Mouse (Mus musculus) lung, embryonic 14.5 days (tissue): Measurements from ENCODE around the gene Hist3h2a. TPM values are rescaled to one million over a fixed set of nuclear protein-coding genes. Genes with fewer than 3 reads are reported as not detected.

Experiments used
- ATAC-seq: fragments of 200-750 bp; cut with Nextera tagmentation; 2 replicates; pipeline ENCODE4 v1.8.0; 2017; ENCODE audit warnings: mild to moderate bottlenecking, moderate TSS enrichment, moderate library complexity; ENCODE audit not compliant: insufficient read depth
- DNase-seq: peaks from one replicate; pipeline ENCODE4 v3.0.0-alpha.2; 2015
- H3K27ac ChIP-seq: fragments of 300-500 bp; sonication (generic); 2 replicates; pipeline ENCODE4 v1.5.1; 2014; ENCODE audit warnings: low read depth, mild to moderate bottlenecking, moderate library complexity
- H3K27me3 ChIP-seq: fragments of 300-500 bp; sonication (generic); 2 replicates; pipeline ENCODE4 v1.6.1; 2014; ENCODE audit warnings: low read length, control low read depth; ENCODE audit not compliant: insufficient read depth
- H3K36me3 ChIP-seq: fragments of 300-500 bp; sonication (generic); 2 replicates; pipeline ENCODE4 v1.6.1; 2014; ENCODE audit warnings: control low read depth; ENCODE audit not compliant: insufficient read depth
- H3K4me1 ChIP-seq: fragments of 300-500 bp; sonication (generic); 2 replicates; pipeline ENCODE4 v1.6.1; 2014; ENCODE audit warnings: antibody characterized with exemption, control low read depth; ENCODE audit not compliant: insufficient read depth
- H3K4me2 ChIP-seq: fragments of 300-500 bp; sonication (generic); 2 replicates; pipeline ENCODE4 v1.6.1; 2014; ENCODE audit warnings: mild to moderate bottlenecking
- H3K4me3 ChIP-seq: fragments of 300-500 bp; sonication (generic); 2 replicates; pipeline ENCODE4 v1.5.1; 2014; ENCODE audit warnings: low read depth, low read length
- H3K9ac ChIP-seq: fragments of 300-500 bp; sonication (generic); 2 replicates; pipeline ENCODE4 v1.6.1; 2014
- H3K9me3 ChIP-seq: fragments of 300-500 bp; sonication (generic); 2 replicates; pipeline ENCODE4 v1.6.1; 2016; ENCODE audit warnings: low read depth, low read length, control low read depth
- CTCF ChIP-seq: IDR thresholded peaks from 2 replicates; pipeline ENCODE4 v1.5.1; 2016; ENCODE audit warnings: antibody characterized with exemption, low read depth
- WGBS: fragments of 180-500 bp; shearing (Covaris S2); extraction: QIAGEN DNeasy Blood & Tissue Kit; methylation state at CpG from one replicate; pipeline ENCODE4 v1.1.7; 2014; 5-methylcytosine and 5-hydroxymethylcytosine counted together
- polyA plus RNA-seq: library from polyadenylated mRNA; unstranded; fragments of >200 nt; fragmentation: Nextera tagmentation; extraction: Ambion mirVana; gene quantifications from 2 replicates; pipeline ENCODE4 v1.2.1, GENCODE M21; 2014

The Hist3h2a gene
- polyA plus RNA-seq, 1 experiment from 2014 or later: 18.1 TPM

DNA sequence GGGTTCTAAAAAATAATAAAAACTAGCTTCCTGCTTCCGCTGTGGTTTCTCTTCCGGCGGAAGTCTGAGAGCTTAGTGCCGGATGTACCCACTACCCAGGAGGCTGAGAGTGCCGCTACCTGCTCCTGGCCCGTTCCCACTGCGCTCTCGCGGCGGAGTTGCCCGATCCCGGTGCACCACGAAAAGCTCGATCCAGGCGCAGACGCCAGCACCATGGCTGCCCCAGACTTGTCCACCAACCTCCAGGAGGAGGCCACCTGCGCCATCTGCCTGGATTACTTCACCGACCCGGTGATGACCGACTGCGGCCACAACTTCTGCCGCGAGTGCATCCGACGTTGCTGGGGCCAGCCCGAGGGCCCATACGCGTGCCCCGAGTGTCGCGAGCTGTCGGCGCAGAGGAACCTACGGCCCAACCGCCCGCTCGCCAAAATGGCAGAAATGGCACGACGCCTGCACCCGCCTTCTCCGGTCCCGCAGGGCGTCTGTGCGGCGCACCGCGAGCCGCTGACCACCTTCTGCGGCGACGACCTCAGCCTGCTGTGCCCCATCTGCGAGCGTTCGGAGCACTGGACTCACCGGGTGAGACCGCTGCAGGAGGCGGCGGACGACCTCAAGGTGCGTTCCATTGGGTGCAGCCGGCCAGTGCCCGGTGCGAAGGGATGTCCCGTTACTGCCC lies 23.7 kb downstream of the Hist3h2a start, which contains the start of gene Trim11:
TSS of gene Trim11 (plus strand) at position 67 of the 679 bp plus-strand sequence.
- H3K4me1 ChIP-seq: 0 out of 2 replicates have a peak, but pooled peaks cover 5% of the 10 kb centered on the region
- peak within 1 kb of the TSS; percentile 98 for H3K4me2 ChIP-seq
- H3K9ac ChIP-seq: peak within 1 kb of the TSS; percentile 87
- H3K27ac ChIP-seq: peak within 1 kb of the TSS; percentile 72
- DNase-seq (peak; percentile 86), ATAC-seq (peak; percentile 65)
- H3K27me3 ChIP-seq: no peaks in the 10 kb centered on the region
- peak within 1 kb of the TSS; percentile 94 for H3K4me3 ChIP-seq
- WGBS: under 1% methylated on average over 64 of the region's 64 CpGs
- no peak for TF ChIP-seq CTCF
- peaks cover 21% of the 10 kb centered on the region for H3K36me3 ChIP-seq
- no peaks in the 10 kb centered on the region for H3K9me3 ChIP-seq

DNA sequence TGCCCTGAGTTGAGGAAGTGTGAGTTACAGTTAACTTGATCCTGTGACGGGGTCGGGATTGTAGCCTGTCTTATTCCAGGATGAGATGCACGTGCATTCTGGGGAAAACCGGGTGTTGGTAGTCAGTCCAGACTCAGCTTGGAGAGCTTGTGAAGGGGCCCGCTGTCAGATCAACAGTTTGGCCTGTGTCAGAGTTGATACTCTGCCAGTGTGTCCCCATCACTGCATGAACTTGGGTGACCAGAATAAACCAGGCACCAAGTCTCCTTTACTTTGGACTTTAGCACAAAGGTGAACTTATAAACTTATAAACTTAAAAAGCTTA lies 24.2 kb downstream of the Hist3h2a start:
- DNase-seq: no peak
- H3K9ac ChIP-seq: peak overlapping the region; percentile 87
- no peak overlapping the region for H3K27ac ChIP-seq
- WGBS: 3% methylated on average over 5 of the region's 5 CpGs
- peak overlapping the region; percentile 94 for H3K4me3 ChIP-seq
- ATAC-seq: peak; percentile 14; the same call in 1 of the 2 replicates
- H3K36me3 ChIP-seq: peaks cover 22% of the 10 kb centered on the region
- no peak for TF ChIP-seq CTCF
- H3K27me3 ChIP-seq: no peaks in the 10 kb centered on the region
- H3K9me3 ChIP-seq: no peaks in the 10 kb centered on the region
- H3K4me1 ChIP-seq: 0 out of 2 replicates have a peak, but pooled peaks cover 5% of the 10 kb centered on the region
- H3K4me2 ChIP-seq: peak overlapping the region; percentile 98

DNA sequence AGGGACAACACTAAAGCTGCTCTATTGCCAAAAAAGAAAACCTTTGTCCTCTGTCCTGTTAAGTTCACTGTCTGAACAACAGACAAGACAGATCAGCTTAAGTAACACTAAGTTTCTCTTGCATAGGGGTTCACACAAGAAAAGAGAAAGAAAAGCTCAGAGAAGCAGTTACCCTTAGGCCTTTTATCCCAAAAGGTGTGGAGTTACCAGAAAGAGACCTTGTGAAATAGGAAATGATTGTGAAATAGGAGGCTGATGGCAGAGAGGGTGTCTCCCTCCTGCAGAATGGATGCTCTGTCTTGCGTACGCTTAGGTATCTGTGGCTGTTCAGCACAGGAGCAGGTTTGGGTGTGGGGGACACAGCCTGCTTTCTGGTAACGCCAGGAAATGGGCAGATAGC lies 24.7 kb downstream of the Hist3h2a start:
- no peak overlapping the region for H3K27ac ChIP-seq
- no peak for DNase-seq

DNA sequence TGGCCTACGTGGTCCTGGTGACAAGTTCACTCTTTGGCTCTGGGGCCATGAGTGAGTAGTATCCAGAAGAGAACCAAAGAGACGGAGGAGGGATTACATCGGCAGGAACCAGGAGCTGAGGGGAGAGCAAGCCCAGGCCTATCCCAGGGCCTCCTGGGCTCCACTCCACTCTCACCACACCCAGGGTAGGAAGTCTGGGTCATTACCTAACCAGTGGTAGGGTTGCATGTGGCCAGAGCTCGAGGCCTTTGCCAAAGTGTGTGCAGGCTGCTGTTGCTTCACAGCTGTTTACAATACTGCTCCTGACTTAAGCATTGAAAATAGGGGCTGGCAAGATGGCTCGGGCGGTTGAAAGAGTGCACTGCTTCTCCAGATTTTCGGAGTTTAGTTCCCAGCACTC lies 25.2 kb downstream of the Hist3h2a start:
- Histone ChIP-seq H3K36me3 (peaks cover 32% of the 10 kb centered on the region), H3K27ac (no peak overlapping the region), H3K4me1 (0 out of 2 replicates have a peak, but pooled peaks cover 5% of the 10 kb centered on the region), H3K27me3 (no peaks in the 10 kb centered on the region), H3K4me3 (peak overlapping the region; percentile 94), H3K9ac (peak overlapping the region; percentile 87), H3K9me3 (no peaks in the 10 kb centered on the region), H3K4me2 (peak overlapping the region; percentile 98)
- TF ChIP-seq CTCF: no peak
- WGBS: 72% methylated on average over 7 of the region's 7 CpGs
- DNase-seq (no peak), ATAC-seq (no peak)

More for the DNA sequence above, 24.7 kb downstream of the Hist3h2a start:
- Histone ChIP-seq H3K36me3 (peaks cover 27% of the 10 kb centered on the region), H3K9me3 (no peaks in the 10 kb centered on the region), H3K9ac (peak overlapping the region; percentile 87), H3K4me1 (0 out of 2 replicates have a peak, but pooled peaks cover 5% of the 10 kb centered on the region), H3K27me3 (no peaks in the 10 kb centered on the region), H3K4me2 (peak overlapping the region; percentile 98), H3K4me3 (peak overlapping the region; percentile 94)
- TF ChIP-seq CTCF: no peak
- 78% methylated on average over 3 of the region's 3 CpGs for WGBS
- no peak for ATAC-seq

DNA sequence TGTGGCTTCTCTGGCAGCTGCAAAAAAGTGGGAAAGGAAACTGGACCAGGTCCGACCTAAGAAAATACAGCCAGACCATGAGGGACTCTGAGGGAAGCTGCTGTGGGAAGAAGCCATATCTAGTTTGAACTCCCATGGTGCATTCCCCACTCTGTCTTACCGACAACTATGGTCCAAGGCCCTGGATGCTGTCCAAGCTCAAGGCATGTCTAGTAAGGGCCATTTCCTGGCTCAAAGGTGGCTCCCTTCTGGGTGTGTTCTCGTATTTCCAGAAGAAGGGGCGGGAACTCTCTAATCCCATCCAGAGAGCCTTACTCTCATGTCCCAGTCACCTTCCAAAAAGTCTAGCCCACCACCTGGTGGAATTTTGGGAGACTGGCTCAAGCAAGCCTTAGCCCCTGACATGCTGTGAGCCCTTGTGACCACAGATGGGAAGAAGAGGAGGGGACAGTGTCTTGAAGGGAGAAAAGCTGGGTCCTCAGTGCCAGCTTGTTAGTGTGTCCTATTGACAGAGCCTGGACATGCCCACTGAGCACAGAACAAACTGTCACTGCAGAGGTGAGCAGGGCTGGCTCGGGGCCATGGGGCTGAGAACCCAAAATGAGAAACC lies 26.0 kb downstream of the Hist3h2a start:
- Histone ChIP-seq H3K4me2 (peak overlapping the region; percentile 98), H3K4me1 (0 out of 2 replicates have a peak, but pooled peaks cover 5% of the 10 kb centered on the region), H3K27me3 (no peaks in the 10 kb centered on the region), H3K9me3 (no peaks in the 10 kb centered on the region), H3K27ac (peak overlapping the region; percentile 6; the same call in 1 of the 2 replicates), H3K4me3 (no peak overlapping the region), H3K9ac (peak overlapping the region; percentile 87; the same call in 1 of the 2 replicates), H3K36me3 (peaks cover 40% of the 10 kb centered on the region)
- TF ChIP-seq CTCF: no peak
- ATAC-seq (no peak), DNase-seq (no peak)
- WGBS: 47% methylated on average over 5 of the region's 5 CpGs

DNA sequence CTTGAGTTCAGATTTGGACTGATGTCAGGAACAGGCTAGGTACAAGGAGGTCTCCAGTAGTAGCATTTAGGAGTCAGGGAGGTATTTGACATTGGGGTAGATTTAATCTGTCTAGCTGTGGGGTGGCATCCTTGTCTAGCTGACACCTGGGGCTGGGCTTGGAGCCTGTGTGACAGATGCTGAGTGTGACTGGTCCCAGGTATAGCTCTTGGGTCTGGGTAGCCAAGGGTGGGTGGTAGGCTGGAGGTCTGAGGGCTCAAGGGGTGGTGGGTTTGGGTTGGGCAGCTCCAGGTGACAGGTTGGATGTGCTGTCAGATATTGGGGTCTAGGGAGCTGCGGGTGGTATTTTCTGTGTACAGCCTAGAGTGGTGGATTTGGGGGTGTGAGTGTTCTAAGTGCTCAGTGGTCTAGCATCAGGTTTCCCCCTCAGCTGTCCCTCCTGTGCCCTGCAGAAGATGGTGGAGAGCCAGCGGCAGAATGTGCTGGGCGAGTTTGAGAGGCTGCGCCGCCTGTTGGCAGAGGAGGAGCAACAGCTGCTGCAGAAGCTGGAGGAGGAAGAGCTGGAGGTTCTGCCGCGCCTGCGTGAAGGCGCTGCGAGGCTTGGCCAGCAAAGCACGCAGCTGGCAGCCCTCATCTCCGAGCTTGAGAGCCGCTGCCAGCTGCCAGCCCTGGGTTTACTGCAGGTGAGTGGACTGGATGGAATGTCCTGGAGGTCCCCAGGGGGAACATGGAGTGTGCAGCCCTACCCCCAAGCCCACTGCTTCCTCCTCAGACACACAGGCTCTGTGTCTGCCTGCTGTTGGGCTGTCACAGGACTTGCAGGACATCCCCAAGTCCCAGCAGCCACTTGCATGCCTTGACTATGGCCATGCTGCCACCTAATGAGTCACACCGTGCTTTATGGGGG lies 27.3 kb downstream of the Hist3h2a start:
- Histone ChIP-seq H3K4me1 (0 out of 2 replicates have a peak, but pooled peaks cover 5% of the 10 kb centered on the region), H3K9ac (no peak overlapping the region)

More for the DNA sequence above, 27.3 kb downstream of the Hist3h2a start:
- Histone ChIP-seq H3K9me3 (no peaks in the 10 kb centered on the region), H3K4me2 (no peak overlapping the region), H3K27me3 (no peaks in the 10 kb centered on the region), H3K36me3 (peaks cover 53% of the 10 kb centered on the region), H3K27ac (no peak overlapping the region), H3K4me3 (no peak overlapping the region)
- WGBS: 51% methylated on average over 14 of the region's 14 CpGs
- DNase-seq: peak; percentile 59
- TF ChIP-seq CTCF: peak; percentile 54
- ATAC-seq: no peak
